Mouse (Mus musculus): ENCODE measurements at regions not wholly inside any gene's neighbourhood (a gene's known extent, or its start where the extent isn't known, plus 50 kb on each side); places are given as distances from the start of the nearest gene placed in this dataset.

GRCm38 (mm10) chr5:133106691-133107354 lies 563.7 kb upstream of the Auts2 start:
- 65% methylated on average over 8 of the region's 8 CpGs for WGBS
- Histone ChIP-seq H3K4me3 (ENCODE audit: extremely low read depth, insufficient read depth, insufficient read length) (no peak overlapping the region), H3K27me3 (ENCODE audit: control insufficient read depth, insufficient read depth, low read length) (no peaks in the 10 kb centered on the region)

GRCm38 (mm10) chr5:133096340-133096739 lies 553.2 kb upstream of the Auts2 start:
- no peaks in the 10 kb centered on the region for H3K36me3 ChIP-seq (ENCODE audit: control insufficient read depth, insufficient read depth, low read length)
- WGBS, result 43% methylated on average over 1 of the region's 1 CpGs

More at GRCm38 (mm10) chr5:133106691-133107354, 563.7 kb upstream of the Auts2 start:
- TF ChIP-seq POLR2A (IDR thresholded peaks at IDR 0.05; ENCODE audit: low read depth, low read length), result no peak
- no peak for TF ChIP-seq CTCF (IDR thresholded peaks at IDR 0.05; ENCODE audit: extremely low read depth, insufficient read depth, insufficient read length, insufficient replicate concordance)
- no peaks in the 10 kb centered on the region for H3K4me1 ChIP-seq (ENCODE audit: control insufficient read depth, insufficient read depth, insufficient read length)
- H3K36me3 ChIP-seq (ENCODE audit: control insufficient read depth, insufficient read depth, low read length), result no peaks in the 10 kb centered on the region
- H3K27ac ChIP-seq (ENCODE audit: insufficient read depth, low read length), result no peak overlapping the region
- DNase-seq (ENCODE audit: low read depth in 1 of 2, low spot score in 2 of 2), result no peak

GRCm38 (mm10) chr5:133084859-133085258 lies 541.7 kb upstream of the Auts2 start:
- H3K4me3 ChIP-seq (ENCODE audit: extremely low read depth, insufficient read depth, insufficient read length), result no peak overlapping the region
- no peak overlapping the region for H3K27ac ChIP-seq (ENCODE audit: insufficient read depth, low read length)
- DNase-seq (ENCODE audit: low read depth in 1 of 2, low spot score in 2 of 2), result no peak
- H3K36me3 ChIP-seq (ENCODE audit: control insufficient read depth, insufficient read depth, low read length), result no peaks in the 10 kb centered on the region
- TF ChIP-seq POLR2A (IDR thresholded peaks at IDR 0.05; ENCODE audit: low read depth, low read length) (no peak), CTCF (IDR thresholded peaks at IDR 0.05; ENCODE audit: extremely low read depth, insufficient read depth, insufficient read length, insufficient replicate concordance) (no peak)
- 79% methylated on average over 1 of the region's 1 CpGs for WGBS
- no peaks in the 10 kb centered on the region for H3K4me1 ChIP-seq (ENCODE audit: control insufficient read depth, insufficient read depth, insufficient read length)
- H3K27me3 ChIP-seq (ENCODE audit: control insufficient read depth, insufficient read depth, low read length), result no peaks in the 10 kb centered on the region

More at GRCm38 (mm10) chr5:133096340-133096739, 553.2 kb upstream of the Auts2 start:
- TF ChIP-seq CTCF (IDR thresholded peaks at IDR 0.05; ENCODE audit: extremely low read depth, insufficient read depth, insufficient read length, insufficient replicate concordance) (no peak), POLR2A (IDR thresholded peaks at IDR 0.05; ENCODE audit: low read depth, low read length) (no peak)
- no peak overlapping the region for H3K4me3 ChIP-seq (ENCODE audit: extremely low read depth, insufficient read depth, insufficient read length)
- DNase-seq (ENCODE audit: low read depth in 1 of 2, low spot score in 2 of 2), result no peak
- H3K27me3 ChIP-seq (ENCODE audit: control insufficient read depth, insufficient read depth, low read length), result no peaks in the 10 kb centered on the region
- no peaks in the 10 kb centered on the region for H3K4me1 ChIP-seq (ENCODE audit: control insufficient read depth, insufficient read depth, insufficient read length)
- H3K27ac ChIP-seq (ENCODE audit: insufficient read depth, low read length), result no peak overlapping the region

- Histone ChIP-seq H3K27ac (ENCODE audit: insufficient read depth, low read length) (no peak overlapping the region), H3K36me3 (ENCODE audit: control insufficient read depth, insufficient read depth, low read length) (no peaks in the 10 kb centered on the region), H3K4me1 (ENCODE audit: control insufficient read depth, insufficient read depth, insufficient read length) (no peaks in the 10 kb centered on the region), H3K4me3 (ENCODE audit: extremely low read depth, insufficient read depth, insufficient read length) (no peak overlapping the region), H3K27me3 (ENCODE audit: control insufficient read depth, insufficient read depth, low read length) (no peaks in the 10 kb centered on the region)
- TF ChIP-seq CTCF (IDR thresholded peaks at IDR 0.05; ENCODE audit: extremely low read depth, insufficient read depth, insufficient read length, insufficient replicate concordance), result no peak
- TF ChIP-seq POLR2A (IDR thresholded peaks at IDR 0.05; ENCODE audit: low read depth, low read length), result no peak
- no peak for DNase-seq (ENCODE audit: low read depth in 1 of 2, low spot score in 2 of 2)
- WGBS, result 88% methylated on average over 2 of the region's 2 CpGs
These were observed 537.6 kb upstream of the Auts2 start for GRCm38 (mm10) chr5:133080751-133081150.

GRCm38 (mm10) chr5:133078916-133079315 lies 535.8 kb upstream of the Auts2 start:
- no peak for DNase-seq (ENCODE audit: low read depth in 1 of 2, low spot score in 2 of 2)
- Histone ChIP-seq H3K4me1 (ENCODE audit: control insufficient read depth, insufficient read depth, insufficient read length) (no peaks in the 10 kb centered on the region), H3K36me3 (ENCODE audit: control insufficient read depth, insufficient read depth, low read length) (no peaks in the 10 kb centered on the region), H3K4me3 (ENCODE audit: extremely low read depth, insufficient read depth, insufficient read length) (no peak overlapping the region), H3K27ac (ENCODE audit: insufficient read depth, low read length) (no peak overlapping the region), H3K27me3 (ENCODE audit: control insufficient read depth, insufficient read depth, low read length) (no peaks in the 10 kb centered on the region)
- 76% methylated on average over 3 of the region's 3 CpGs for WGBS
- TF ChIP-seq CTCF (IDR thresholded peaks at IDR 0.05; ENCODE audit: extremely low read depth, insufficient read depth, insufficient read length, insufficient replicate concordance), result no peak
- no peak for TF ChIP-seq POLR2A (IDR thresholded peaks at IDR 0.05; ENCODE audit: low read depth, low read length)

GRCm38 (mm10) chr5:133078390-133078789 lies 535.2 kb upstream of the Auts2 start:
- no peak for DNase-seq (ENCODE audit: low read depth in 1 of 2, low spot score in 2 of 2)
- H3K4me1 ChIP-seq (ENCODE audit: control insufficient read depth, insufficient read depth, insufficient read length), result no peaks in the 10 kb centered on the region
- WGBS, result 80% methylated on average over 4 of the region's 4 CpGs
- no peaks in the 10 kb centered on the region for H3K27me3 ChIP-seq (ENCODE audit: control insufficient read depth, insufficient read depth, low read length)
- no peak for TF ChIP-seq POLR2A (IDR thresholded peaks at IDR 0.05; ENCODE audit: low read depth, low read length)
- no peak for TF ChIP-seq CTCF (IDR thresholded peaks at IDR 0.05; ENCODE audit: extremely low read depth, insufficient read depth, insufficient read length, insufficient replicate concordance)
- H3K27ac ChIP-seq (ENCODE audit: insufficient read depth, low read length), result no peak overlapping the region
- H3K36me3 ChIP-seq (ENCODE audit: control insufficient read depth, insufficient read depth, low read length), result no peaks in the 10 kb centered on the region
- H3K4me3 ChIP-seq (ENCODE audit: extremely low read depth, insufficient read depth, insufficient read length), result no peak overlapping the region

- Histone ChIP-seq H3K27me3 (ENCODE audit: control insufficient read depth, insufficient read depth, low read length) (no peaks in the 10 kb centered on the region), H3K4me3 (ENCODE audit: extremely low read depth, insufficient read depth, insufficient read length) (no peak overlapping the region), H3K4me1 (ENCODE audit: control insufficient read depth, insufficient read depth, insufficient read length) (no peaks in the 10 kb centered on the region; the same call in 1 of the 2 replicates), H3K27ac (ENCODE audit: insufficient read depth, low read length) (no peak overlapping the region), H3K36me3 (ENCODE audit: control insufficient read depth, insufficient read depth, low read length) (no peaks in the 10 kb centered on the region)
- WGBS, result 64% methylated on average over 2 of the region's 2 CpGs
- TF ChIP-seq CTCF (IDR thresholded peaks at IDR 0.05; ENCODE audit: extremely low read depth, insufficient read depth, insufficient read length, insufficient replicate concordance) (no peak), POLR2A (IDR thresholded peaks at IDR 0.05; ENCODE audit: low read depth, low read length) (no peak)
- DNase-seq (ENCODE audit: low read depth in 1 of 2, low spot score in 2 of 2), result no peak
These were observed 530.2 kb upstream of the Auts2 start for GRCm38 (mm10) chr5:133073317-133073716.
